Mouse (Mus musculus): Measurements from ENCODE around the gene Adrm1. TPM values are rescaled to one million over a fixed set of nuclear protein-coding genes. Genes with fewer than 3 reads are reported as not detected.

Gene Adrm1
- polyA plus RNA-seq, 1 experiment = 72.6 TPM

DNA sequence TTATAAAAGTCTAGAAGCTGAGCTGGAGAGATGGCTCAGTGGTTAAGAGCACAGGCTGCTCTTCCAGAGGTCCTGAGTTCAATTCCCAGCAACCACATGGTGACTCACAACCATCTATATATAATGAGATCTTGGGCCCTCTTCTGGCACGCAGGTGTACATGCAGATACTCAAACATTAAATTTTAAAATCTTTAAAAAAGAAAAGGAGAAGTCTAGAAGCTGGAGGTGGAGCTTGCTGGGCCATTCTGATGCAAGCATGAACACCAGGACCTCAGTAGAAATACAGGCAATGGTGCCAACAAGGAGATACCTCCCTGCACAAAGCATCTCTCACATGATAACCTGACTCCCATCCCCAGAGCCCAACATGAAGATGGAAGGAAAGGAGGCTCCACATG lies 37.7 kb downstream of the Adrm1 start:
- Histone ChIP-seq H3K36me3 (ENCODE audit: control insufficient read depth) (no peaks in the 10 kb centered on the region), H3K4me1 (ENCODE audit: control insufficient read depth) (no peaks in the 10 kb centered on the region), H3K27me3 (ENCODE audit: control insufficient read depth) (no peaks in the 10 kb centered on the region), H3K9me3 (ENCODE audit: control insufficient read depth, low read length) (peaks cover 5% of the 10 kb centered on the region), H3K4me3 (replicated peaks) (no peak overlapping the region)
- no peak for TF ChIP-seq GATA1 (IDR thresholded peaks at IDR 0.05; ENCODE audit: low read length)
- no peak for TF ChIP-seq TAL1 (IDR thresholded peaks at IDR 0.05; ENCODE audit: low read length)

DNA sequence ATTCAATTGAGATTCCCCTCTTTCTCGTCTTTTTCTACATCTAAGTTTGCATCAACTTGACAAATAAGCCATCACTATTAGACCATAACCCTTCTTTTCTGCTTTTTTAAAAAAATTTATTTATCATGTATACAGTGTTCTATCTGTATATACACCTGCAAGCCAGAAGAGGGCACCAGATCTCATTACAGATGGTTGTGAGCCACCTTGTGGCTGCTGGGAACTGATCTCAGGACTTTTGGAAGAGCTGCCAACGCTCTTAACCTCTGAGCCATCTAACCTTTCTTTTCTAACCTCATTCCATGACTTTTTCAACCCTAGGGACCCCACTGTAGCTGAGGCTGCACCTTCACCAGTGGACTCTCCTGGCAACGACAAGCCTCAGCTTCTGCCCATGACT lies 41.0 kb downstream of the Adrm1 start:
- no peaks in the 10 kb centered on the region; the same call in 1 of the 2 replicates for H3K4me1 ChIP-seq (ENCODE audit: control insufficient read depth)
- no peak for TF ChIP-seq TAL1 (IDR thresholded peaks at IDR 0.05; ENCODE audit: low read length)
- TF ChIP-seq GATA1 (IDR thresholded peaks at IDR 0.05; ENCODE audit: low read length) = no peak
- no peaks in the 10 kb centered on the region for H3K27me3 ChIP-seq (ENCODE audit: control insufficient read depth)
- H3K4me3 ChIP-seq (replicated peaks) = no peak overlapping the region
- H3K9me3 ChIP-seq (ENCODE audit: control insufficient read depth, low read length) = peaks cover 5% of the 10 kb centered on the region
- no peaks in the 10 kb centered on the region for H3K36me3 ChIP-seq (ENCODE audit: control insufficient read depth)

DNA sequence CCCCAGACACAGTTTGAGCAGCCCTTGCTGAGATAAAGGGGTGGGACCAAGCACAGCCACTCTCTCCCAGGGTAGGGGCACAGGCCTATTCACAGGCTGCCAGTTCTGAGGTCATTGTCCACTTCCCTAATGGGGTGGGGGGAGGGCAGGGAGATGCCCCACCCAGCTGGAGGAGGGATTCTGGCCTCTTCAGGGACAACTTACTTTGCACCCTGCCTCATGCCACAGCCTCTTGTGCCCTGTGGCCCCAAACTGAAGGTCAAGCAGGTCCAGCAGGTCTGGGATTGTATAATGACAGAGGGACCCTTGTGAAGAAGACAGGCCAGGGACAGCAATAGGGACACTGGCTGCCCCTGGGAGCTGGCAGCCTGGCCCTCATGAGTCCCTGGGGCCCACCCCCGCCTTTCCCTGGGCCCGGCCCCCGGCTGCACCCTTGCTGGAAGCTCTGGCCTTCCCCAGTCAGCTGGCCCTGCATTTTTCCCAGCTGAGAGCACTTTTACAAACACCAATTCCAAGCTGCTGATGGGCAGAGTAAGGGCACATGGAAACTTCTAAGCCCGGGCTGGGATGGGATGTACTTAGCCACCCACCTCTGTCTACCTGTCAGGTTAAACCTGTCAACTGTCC lies 43.2 kb downstream of the Adrm1 start:
- no peaks in the 10 kb centered on the region; the same call in 1 of the 2 replicates for H3K4me1 ChIP-seq (ENCODE audit: control insufficient read depth)
- no peaks in the 10 kb centered on the region for H3K27me3 ChIP-seq (ENCODE audit: control insufficient read depth)
- peaks cover 5% of the 10 kb centered on the region for H3K9me3 ChIP-seq (ENCODE audit: control insufficient read depth, low read length)
- H3K36me3 ChIP-seq (ENCODE audit: control insufficient read depth) = no peaks in the 10 kb centered on the region
- no peak for TF ChIP-seq GATA1 (IDR thresholded peaks at IDR 0.05; ENCODE audit: low read length)
- no peak for TF ChIP-seq TAL1 (IDR thresholded peaks at IDR 0.05; ENCODE audit: low read length)
- H3K4me3 ChIP-seq (replicated peaks) = no peak overlapping the region

DNA sequence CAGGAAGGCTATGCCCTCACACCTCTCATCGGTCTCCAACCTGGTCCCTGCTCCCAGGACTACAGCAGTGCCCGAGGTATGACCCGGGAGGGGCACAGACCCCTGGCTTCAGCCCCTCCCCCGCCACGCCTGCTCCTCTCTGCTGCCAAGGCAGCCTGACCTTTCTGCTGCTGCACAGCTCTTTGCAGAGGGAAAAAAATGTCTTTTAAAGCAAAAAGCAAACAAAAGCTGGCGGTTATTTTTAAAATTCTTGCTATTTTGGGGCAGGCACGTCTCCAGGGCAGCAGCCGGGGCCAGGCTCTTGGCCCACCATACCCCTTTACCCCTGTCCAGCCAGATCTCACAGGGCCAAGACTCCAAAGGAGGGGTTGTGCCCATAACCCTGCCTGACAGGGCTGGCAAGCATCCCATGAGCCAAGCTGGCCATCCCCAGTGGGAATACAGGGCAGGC lies 43.8 kb downstream of the Adrm1 start:
- Histone ChIP-seq H3K4me1 (ENCODE audit: control insufficient read depth) (no peaks in the 10 kb centered on the region; the same call in 1 of the 2 replicates), H3K9me3 (ENCODE audit: control insufficient read depth, low read length) (peaks cover 5% of the 10 kb centered on the region), H3K4me3 (replicated peaks) (no peak overlapping the region), H3K27me3 (ENCODE audit: control insufficient read depth) (no peaks in the 10 kb centered on the region), H3K36me3 (ENCODE audit: control insufficient read depth) (no peaks in the 10 kb centered on the region)
- TF ChIP-seq TAL1 (IDR thresholded peaks at IDR 0.05; ENCODE audit: low read length) (no peak), GATA1 (IDR thresholded peaks at IDR 0.05; ENCODE audit: low read length) (no peak)

DNA sequence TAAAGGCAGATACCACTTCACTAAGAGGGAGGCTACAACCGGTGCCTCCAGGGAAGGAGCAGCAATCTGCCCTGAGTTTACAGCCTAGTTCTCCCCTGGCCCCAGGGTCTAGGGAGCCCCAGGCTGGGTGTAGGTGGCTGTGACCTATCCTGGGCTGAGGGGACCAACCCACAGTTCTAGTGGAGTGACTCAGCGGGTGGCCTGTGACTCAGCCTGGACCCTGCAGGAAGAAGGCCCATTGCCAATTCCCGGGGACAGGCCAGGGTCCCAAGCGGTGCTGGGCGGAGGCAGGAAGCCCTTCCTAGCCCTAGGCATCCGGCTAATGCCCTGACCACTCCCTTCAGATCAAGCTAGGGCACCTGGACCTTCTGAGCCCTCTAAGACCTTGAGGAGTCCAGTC lies 44.7 kb downstream of the Adrm1 start:
- H3K9me3 ChIP-seq (ENCODE audit: control insufficient read depth, low read length) = peaks cover 5% of the 10 kb centered on the region
- no peaks in the 10 kb centered on the region; the same call in 1 of the 2 replicates for H3K4me1 ChIP-seq (ENCODE audit: control insufficient read depth)
- TF ChIP-seq GATA1 (IDR thresholded peaks at IDR 0.05; ENCODE audit: low read length) (no peak), TAL1 (IDR thresholded peaks at IDR 0.05; ENCODE audit: low read length) (no peak)
- no peaks in the 10 kb centered on the region for H3K27me3 ChIP-seq (ENCODE audit: control insufficient read depth)
- no peaks in the 10 kb centered on the region for H3K36me3 ChIP-seq (ENCODE audit: control insufficient read depth)
- H3K4me3 ChIP-seq (replicated peaks) = no peak overlapping the region

DNA sequence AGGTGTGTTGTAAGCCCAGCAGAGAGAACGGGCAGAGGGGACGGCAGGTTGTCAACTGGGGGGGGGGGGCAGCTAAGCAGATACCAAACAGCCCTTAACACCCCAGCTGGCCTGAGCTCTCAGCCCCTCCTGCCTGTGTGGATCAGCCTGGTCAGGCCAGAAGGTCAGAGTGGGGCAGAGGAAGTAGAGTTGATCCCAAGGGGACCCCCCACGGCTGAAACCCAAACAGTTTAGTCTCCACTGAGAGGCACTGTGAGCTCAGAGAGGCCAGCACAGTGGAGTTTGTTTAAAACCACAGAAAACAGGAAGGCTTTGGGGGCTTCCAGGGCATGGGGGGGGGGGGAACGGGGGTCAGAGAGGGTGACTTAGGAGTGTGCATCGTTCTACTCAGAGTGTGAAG lies 45.6 kb downstream of the Adrm1 start:
- no peak for TF ChIP-seq TAL1 (IDR thresholded peaks at IDR 0.05; ENCODE audit: low read length)
- no peak for TF ChIP-seq GATA1 (IDR thresholded peaks at IDR 0.05; ENCODE audit: low read length)
- no peak overlapping the region for H3K4me3 ChIP-seq (replicated peaks)
- H3K27me3 ChIP-seq (ENCODE audit: control insufficient read depth) = no peaks in the 10 kb centered on the region
- H3K9me3 ChIP-seq (ENCODE audit: control insufficient read depth, low read length) = peaks cover 3% of the 10 kb centered on the region
- no peaks in the 10 kb centered on the region for H3K36me3 ChIP-seq (ENCODE audit: control insufficient read depth)
- no peaks in the 10 kb centered on the region; the same call in 1 of the 2 replicates for H3K4me1 ChIP-seq (ENCODE audit: control insufficient read depth)

DNA sequence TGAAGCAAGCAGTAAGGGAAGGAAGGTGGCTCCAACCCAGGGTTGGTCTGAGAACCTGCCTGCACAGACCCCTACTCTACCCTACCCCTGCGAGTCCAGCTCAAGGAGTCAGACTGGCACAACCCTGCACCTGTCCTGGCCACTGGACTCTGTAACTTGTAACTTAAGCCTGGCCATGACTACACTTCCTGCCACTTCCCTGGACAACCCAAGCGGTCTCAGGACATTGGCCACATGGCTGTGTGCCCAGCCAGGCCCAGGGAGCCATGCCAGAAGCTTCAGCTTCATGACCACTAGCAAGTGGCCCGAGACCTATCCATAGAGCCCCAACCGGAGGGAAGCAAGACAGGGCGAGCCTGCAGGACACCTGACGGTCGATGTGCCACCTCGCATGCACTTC lies 46.3 kb downstream of the Adrm1 start:
- Histone ChIP-seq H3K36me3 (ENCODE audit: control insufficient read depth) (no peaks in the 10 kb centered on the region), H3K4me1 (ENCODE audit: control insufficient read depth) (no peaks in the 10 kb centered on the region; the same call in 1 of the 2 replicates)
- TF ChIP-seq TAL1 (IDR thresholded peaks at IDR 0.05; ENCODE audit: low read length) = no peak
- TF ChIP-seq GATA1 (IDR thresholded peaks at IDR 0.05; ENCODE audit: low read length) = no peak

DNA sequence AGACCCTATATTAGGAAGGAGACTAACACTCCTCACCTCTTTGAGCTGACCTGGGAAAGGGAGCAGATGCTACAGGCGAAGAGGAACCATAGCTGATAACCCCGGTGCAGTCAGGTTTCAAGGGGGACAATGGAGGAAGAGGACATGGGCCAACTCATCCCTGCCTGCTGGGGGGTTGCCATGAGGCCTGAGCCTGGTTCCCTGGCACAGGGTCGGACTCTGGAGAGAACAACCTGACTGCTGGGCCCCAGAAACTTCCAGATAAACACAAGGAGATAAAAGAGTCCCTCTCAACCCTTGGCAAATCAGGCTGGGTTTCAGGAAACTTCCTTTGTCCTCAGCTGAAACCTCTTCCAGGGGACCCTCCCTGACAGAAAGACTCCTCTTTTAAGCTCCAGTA lies 47.0 kb downstream of the Adrm1 start:
- peaks cover 10% of the 10 kb centered on the region for H3K27me3 ChIP-seq (ENCODE audit: control insufficient read depth)
- no peaks in the 10 kb centered on the region for H3K36me3 ChIP-seq (ENCODE audit: control insufficient read depth)
- no peaks in the 10 kb centered on the region for H3K9me3 ChIP-seq (ENCODE audit: control insufficient read depth, low read length)
- H3K4me1 ChIP-seq (ENCODE audit: control insufficient read depth) = no peaks in the 10 kb centered on the region; the same call in 1 of the 2 replicates
- H3K4me3 ChIP-seq (replicated peaks) = no peak overlapping the region
- TF ChIP-seq GATA1 (IDR thresholded peaks at IDR 0.05; ENCODE audit: low read length) (no peak), TAL1 (IDR thresholded peaks at IDR 0.05; ENCODE audit: low read length) (no peak)

More for the DNA sequence above, 46.3 kb downstream of the Adrm1 start:
- H3K27me3 ChIP-seq (ENCODE audit: control insufficient read depth) = peaks cover 4% of the 10 kb centered on the region
- H3K9me3 ChIP-seq (ENCODE audit: control insufficient read depth, low read length) = no peaks in the 10 kb centered on the region
- no peak overlapping the region for H3K4me3 ChIP-seq (replicated peaks)

DNA sequence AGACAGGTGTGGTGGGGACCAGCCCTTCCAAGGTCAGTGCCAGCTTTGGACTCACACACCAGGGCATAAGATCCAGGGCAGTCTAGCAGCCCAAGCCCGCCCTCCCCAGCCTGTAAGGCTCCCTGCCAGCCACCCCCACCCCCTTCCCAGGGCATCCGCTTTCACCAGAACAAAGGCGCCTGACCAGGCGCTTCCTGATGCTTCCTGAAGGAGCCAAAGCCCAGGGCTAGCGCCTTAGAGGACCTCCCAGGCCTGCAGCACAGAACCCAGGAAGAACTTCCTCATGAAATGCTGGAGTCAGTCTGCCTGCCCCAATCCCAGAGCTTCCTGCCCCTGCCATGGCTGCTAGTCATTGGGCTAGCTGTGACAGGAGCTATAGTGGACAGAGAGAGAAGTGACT lies 47.4 kb downstream of the Adrm1 start:
- TF ChIP-seq GATA1 (IDR thresholded peaks at IDR 0.05; ENCODE audit: low read length) = no peak
- TF ChIP-seq TAL1 (IDR thresholded peaks at IDR 0.05; ENCODE audit: low read length) = no peak
- no peak overlapping the region for H3K4me3 ChIP-seq (replicated peaks)
- peaks cover 14% of the 10 kb centered on the region for H3K27me3 ChIP-seq (ENCODE audit: control insufficient read depth)
- no peaks in the 10 kb centered on the region for H3K9me3 ChIP-seq (ENCODE audit: control insufficient read depth, low read length)
- H3K4me1 ChIP-seq (ENCODE audit: control insufficient read depth) = no peaks in the 10 kb centered on the region; the same call in 1 of the 2 replicates
- no peaks in the 10 kb centered on the region for H3K36me3 ChIP-seq (ENCODE audit: control insufficient read depth)

All from erythroblast, embryonic 14.5 days (primary cell).